Mouse (Mus musculus) urinary bladder, postnatal 4 days (tissue): ENCODE measurements around the gene Spag7.
A peak's percentile ranks its signal among the peaks of the same experiment; 100 is the strongest.

Source experiments
- DNase-seq, 2 experiments: peaks; one replicate each; pipeline ENCODE4 v3.0.0; 2021 to 2022; ENCODE audit warnings: low spot score in 2 of 2

Spag7 gene

DNA sequence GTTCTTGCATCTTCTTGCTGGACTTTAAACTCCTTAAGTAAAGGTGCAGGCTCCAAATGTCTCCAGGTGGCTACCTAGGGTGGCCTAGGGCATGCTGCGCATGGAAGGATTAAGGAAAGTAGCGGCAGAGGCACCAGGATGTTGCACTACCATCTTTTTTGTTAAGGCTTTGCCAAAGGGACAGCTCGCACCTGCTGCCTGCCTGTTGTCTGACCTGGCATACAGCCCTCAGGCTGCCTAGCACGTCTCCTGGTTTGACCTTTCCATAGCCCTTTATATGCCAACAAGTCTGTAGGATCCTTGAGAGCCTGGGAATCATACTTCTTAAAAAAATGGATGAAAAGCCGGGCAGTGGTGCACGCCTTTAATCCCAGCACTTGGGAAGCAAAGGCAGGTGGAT lies 26.2 kb downstream of the Spag7 start:
- no peak for DNase-seq

GRCm38 (mm10) chr11:70641241-70641640 lies 28.0 kb downstream of the Spag7 start:
- no peak for DNase-seq

DNA sequence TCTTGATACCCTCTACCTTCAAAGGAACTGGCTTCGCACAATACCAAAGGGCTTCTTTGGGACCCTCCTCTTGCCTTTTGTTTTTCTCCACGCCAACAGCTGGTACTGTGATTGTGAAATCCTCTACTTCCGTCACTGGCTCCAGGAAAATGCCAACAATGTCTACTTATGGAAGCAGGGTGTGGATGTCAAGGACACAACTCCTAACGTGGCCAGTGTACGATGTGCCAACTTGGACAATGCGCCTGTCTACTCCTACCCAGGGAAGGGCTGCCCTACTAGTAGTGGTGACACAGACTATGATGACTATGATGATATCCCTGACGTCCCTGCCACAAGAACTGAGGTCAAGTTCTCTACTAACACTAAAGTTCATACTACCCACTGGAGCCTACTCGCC lies 29.2 kb downstream of the Spag7 start:
- no peak for DNase-seq

GRCm38 (mm10) chr11:70638714-70639278 lies 30.4 kb downstream of the Spag7 start, which contains the start of gene Gp1ba:
TSS of gene Gp1ba (plus strand) at chr11:70639122.
- no peak for DNase-seq

GRCm38 (mm10) chr11:70638293-70638692 lies 30.9 kb downstream of the Spag7 start:
- no peak for DNase-seq

- no peak for DNase-seq
These were observed 31.5 kb downstream of the Spag7 start for GRCm38 (mm10) chr11:70637764-70638163.

DNA sequence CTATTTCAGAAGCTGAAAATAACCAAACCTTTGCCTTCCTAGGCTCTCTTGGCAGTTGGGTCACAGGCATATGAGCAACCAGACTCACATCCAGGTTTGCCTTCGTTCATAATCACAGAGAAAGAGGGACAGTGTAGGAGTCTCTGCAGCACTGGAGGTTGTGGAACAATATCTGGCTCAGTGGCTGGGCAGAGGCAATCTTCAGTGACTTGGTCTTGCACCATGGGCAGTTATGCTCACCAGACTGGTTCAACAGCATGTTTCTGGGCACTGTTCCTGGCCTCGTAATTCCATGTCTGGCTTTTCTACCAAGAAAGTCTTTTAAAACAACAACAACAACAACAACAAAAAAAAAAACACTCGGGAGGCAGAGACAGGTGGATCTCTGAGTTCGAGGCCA lies 33.6 kb downstream of the Spag7 start:
- DNase-seq = no peak

GRCm38 (mm10) chr11:70630129-70630528 lies 39.1 kb downstream of the Spag7 start:
- DNase-seq = no peak

- DNase-seq = no peak
These were observed 39.7 kb downstream of the Spag7 start for GRCm38 (mm10) chr11:70629557-70629956.

- no peak for DNase-seq
These were observed 40.8 kb downstream of the Spag7 start for GRCm38 (mm10) chr11:70628431-70628830.

- no peak for DNase-seq
These were observed 42.3 kb downstream of the Spag7 start for GRCm38 (mm10) chr11:70626877-70627276.

DNA sequence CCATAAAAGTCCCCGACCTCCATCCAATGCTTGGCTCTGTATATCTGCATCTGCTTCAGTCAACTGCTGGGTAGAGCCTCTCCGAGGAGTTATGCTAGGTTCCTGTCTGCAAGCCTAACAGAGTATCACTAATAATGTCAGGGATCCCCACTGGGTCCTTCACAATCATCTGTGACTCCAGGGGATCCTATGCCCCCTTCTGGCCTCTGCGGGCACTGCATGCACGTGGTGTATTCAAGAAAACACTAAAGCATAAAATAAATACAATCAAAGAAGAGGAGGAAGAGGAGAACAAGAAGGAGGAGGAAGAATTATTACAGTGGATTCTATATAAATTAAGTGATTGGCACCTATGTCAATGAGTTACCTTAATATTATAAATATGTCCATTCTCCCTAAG lies 43.7 kb downstream of the Spag7 start:
- no peak for DNase-seq

GRCm38 (mm10) chr11:70623053-70623742 lies 46.0 kb downstream of the Spag7 start:
- DNase-seq = no peak

GRCm38 (mm10) chr11:70621972-70622814 lies 47.0 kb downstream of the Spag7 start:
- no peak for DNase-seq

- DNase-seq = no peak
These were observed 50.1 kb downstream of the Spag7 start, which contains the start of gene Chrne for GRCm38 (mm10) chr11:70619101-70619500. TSS of gene Chrne (minus strand) at chr11:70619216.

DNA sequence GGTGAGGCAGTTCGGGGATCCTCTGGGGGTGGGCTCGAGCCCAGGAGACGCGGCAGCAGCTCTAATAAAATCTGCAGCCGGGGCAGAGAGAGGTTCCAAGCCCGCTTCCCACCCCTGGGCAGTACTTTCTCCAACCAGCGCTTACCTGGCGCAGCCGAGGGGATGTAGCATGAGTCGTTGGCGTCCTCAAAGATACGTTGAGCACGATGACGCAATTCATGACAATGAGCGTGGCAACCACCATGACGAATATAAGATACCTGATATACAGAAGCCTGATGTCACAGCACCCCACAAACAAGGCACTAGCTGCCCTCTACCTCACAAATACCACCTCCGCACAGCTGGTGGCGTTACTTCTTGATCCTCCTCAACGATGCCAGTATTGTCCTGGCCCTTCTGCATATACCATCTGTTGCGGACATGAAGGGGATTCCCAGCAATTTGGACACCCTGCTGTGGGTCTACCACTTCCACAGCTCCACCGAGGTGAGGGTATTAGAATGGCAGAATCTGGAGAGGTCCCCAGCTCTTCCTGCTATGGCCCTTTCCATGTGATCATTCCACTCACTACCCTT lies 53.6 kb downstream of the Spag7 start, which contains the start of gene 4930544D05Rik:
Gene 4930544D05Rik (plus strand): TSS at position 333 of the 578 bp plus-strand sequence.
- DNase-seq = no peak

- DNase-seq = peak; percentile 63 to 72
These were observed 54.1 kb downstream of the Spag7 start for GRCm38 (mm10) chr11:70615074-70615473.
